Mouse (Mus musculus): Measurements from ENCODE around the gene Foxr1. TPM values are rescaled to one million over a fixed set of nuclear protein-coding genes. Genes with fewer than 3 reads are reported as not detected.
"Not testable (repeated sequence)": the region's sequence is repeated elsewhere in the genome, so short reads cannot be mapped to it uniquely, and the experiment has no call there.

Gene Foxr1
- total RNA-seq, 1 experiment from 2014 or later: not detected

DNA sequence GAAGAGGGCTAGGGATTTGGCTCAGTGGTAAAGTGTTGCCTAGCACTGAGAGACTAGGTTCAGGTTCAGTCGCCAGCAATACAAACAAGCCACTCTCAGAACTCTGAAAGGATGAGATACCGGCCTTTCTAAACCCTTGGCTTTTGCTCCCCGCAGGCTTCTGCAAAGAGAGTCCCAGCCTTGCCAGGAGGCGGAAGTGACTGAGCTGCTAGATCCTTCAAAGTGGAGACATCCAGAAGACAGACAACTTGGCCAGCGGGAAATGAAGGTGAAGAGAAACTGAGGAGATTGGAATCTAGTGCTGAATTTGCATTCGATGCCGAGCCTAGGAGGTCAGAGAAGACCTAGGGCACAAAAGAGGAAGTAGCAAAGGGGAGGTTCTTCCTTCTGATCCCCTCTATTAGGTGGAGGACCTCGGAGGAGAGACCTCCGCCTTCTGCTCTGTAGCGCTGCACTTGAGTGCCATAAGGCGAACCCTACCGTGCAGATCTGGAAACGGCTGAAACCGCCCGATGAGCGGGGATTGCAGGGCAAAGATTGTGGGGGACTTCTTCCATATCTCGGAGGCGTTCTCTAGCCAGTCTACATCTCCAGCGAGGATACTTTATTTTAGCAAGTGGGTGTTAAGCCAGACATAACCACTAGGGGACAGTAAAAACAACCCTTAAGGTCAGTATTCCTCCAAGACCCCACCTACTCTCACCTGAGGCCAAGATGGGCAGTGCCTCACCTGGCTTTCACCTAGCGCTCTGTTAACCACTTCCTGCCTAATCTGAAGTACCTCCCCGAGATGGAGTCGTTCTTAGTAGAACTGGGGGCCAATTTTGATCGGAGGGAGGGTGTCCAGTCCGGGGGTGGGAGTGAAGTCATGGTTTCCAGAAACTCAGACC, 36.6 kb upstream of the Foxr1 start:
- DNase-seq: no peak

DNA sequence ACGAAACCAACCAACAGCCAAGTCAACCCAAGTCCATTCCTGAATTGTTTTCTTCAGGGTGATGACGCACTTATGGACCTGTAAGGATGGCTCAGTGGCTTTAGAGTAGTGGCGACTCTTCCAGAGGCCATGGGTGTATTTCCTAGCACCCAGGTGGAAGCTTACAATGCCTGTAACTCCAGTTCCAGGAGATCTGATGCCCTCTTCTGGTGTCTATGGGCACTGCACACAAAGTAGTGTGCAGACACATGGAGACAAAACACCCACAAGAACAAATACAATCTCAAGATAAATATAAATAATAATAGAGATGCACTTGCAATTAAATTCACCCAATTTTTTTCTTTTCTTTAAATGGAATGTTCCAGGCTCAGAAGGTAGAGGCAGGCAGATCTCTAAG, 35.0 kb upstream of the Foxr1 start:
- no peak for DNase-seq

DNA sequence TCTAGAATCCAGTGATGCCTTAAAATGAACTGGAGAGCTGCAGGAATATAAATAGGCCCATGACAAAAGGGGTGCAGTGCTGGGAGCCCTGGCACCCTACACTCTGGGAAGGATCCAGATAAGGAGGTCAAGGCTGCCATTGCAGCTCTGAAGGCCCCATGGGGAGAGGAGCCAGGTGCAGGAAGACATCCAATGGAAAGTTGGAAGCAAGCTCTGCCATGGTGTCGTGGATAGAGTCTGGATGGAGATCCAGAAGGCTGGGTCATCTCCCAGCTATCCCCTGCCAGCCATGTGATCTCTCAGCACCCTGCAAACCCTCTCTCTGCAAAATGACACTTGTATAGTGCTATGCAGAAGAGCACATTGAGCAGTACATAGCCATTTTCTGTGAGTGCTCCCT, 33.4 kb upstream of the Foxr1 start:
- no peak for DNase-seq

DNA sequence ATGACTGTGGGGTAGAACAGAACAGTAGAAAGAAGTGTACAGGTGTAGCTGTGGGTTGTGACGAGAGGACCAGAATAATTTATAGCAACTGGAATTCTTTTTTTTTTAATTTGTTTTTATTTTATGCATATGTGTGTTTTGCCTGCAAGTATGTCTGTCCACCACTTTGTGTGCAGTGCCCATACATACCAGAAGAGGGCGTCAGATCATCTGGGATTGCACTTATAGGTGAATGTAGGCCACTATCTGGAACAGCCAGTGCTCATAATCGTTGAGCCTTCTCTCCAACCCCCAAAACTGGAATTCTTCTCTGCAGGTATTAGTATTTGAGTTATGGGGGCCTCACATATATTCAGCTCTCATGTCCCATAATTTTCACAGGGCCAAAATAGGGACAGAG, 32.2 kb upstream of the Foxr1 start:
- DNase-seq: no peak

DNA sequence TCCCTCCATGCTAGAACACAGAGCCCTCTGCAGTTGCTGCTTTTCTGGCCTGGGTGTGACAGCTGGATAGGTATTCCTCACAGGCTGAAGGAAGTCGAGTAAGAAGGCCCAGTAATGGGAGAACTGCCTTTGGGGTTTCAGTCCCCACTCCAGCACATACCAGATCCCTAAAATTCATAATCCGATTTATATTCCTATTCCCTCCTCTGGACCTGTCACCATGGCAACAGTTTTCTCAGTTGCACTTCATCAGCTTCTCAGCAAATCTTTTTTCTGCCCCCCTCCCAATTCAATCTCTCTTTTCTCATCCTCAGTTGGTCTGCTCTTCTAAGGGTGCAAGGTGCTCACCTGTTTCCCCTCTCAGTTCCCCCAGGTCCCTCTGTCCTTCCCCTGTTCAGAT, 27.9 kb upstream of the Foxr1 start:
- DNase-seq: no peak

DNA sequence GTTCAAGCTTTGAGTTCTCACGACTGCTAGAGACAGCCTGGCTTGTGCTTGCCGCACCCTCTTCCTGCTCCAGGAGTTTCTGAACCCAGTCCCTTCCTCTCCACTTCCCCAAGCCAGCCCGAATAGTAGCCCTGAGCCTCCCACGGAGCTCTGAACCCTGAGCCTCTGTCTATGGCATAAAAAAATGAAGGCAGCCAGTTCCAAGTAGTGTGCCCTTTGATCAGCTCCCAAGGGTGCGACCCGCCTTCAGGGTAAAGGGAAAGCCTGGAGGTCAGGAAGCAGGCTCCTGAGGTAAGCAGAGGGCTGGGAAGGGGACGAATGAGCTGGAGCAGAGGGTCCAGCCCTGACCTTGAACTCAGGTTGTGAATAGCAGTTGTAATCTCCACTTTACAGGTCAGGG, 27.3 kb upstream of the Foxr1 start:
- no peak for DNase-seq

DNA sequence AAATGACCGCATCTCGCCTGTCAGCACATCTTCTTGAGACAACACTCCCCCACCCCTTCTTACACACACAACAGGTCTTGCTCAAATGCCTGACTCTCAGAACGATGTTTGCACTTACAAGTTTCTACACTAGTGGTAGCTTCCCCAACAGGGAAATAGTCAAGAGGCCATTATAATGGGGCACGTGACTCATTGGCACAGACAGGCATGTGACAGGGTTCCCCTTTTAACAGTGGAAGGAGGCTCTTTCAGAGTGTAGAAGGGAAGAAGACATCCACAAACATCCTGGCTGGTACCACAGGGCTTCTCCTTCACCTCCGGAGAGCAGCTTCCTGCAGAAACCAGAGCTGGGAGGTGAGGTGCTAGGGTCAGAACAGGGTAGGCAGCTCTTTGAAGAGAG, 21.0 kb upstream of the Foxr1 start:
- DNase-seq: no peak

DNA sequence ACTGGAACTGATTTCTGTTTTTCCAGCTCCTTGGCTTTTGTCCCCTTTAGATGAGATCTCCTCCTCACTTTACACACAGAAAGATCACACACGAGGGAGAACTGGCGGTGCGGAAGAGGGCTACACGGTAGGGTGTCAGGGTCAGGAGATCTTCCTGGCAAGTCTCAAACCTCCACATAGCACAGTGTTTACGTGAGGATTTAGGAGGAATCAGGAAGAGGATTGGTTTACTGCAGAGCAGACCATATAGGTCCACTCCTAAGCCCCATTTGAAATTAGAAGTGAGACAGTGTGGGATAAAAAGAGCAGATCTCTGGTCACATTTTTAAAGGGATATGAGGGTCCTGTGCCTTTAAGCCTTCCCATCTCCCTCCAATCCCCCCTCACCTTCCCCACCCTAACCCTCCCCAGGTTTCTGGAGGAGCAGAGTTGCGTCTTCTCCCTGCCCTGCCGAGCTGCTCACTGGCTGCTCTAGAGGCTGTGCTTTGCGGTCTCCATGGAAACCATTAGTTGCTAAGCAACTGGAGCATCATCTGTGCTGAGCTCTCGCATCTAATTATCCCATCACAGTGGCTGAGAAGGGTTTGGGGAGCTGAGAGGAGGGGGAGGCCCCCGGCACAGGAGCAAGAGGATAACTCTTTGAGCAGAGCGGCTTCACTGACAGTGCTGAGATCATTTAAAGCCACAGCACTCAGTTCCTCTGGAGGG, 16.3 kb upstream of the Foxr1 start:
- no peak for DNase-seq

DNA sequence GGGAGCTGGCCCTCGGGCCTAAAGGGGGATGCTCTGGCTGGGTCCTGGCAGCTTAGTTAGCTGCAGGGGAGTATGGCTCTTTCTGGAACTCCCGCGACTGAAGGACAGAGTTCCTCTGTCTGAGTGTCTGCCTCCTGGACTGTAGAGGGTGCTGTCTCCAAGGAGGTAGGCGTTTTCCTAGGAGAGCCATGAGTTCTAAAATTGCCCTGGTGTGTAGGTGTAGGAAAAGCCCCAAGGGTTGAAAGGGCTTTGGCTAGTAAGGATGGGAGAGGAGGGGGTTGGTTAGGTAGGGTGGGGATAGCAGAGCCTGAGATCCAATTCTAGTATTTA, 13.9 kb upstream of the Foxr1 start, which contains the start of gene Upk2:
TSS of gene Upk2 (minus strand) at position 86 of the 330 bp plus-strand sequence.
- DNase-seq: no peak

DNA sequence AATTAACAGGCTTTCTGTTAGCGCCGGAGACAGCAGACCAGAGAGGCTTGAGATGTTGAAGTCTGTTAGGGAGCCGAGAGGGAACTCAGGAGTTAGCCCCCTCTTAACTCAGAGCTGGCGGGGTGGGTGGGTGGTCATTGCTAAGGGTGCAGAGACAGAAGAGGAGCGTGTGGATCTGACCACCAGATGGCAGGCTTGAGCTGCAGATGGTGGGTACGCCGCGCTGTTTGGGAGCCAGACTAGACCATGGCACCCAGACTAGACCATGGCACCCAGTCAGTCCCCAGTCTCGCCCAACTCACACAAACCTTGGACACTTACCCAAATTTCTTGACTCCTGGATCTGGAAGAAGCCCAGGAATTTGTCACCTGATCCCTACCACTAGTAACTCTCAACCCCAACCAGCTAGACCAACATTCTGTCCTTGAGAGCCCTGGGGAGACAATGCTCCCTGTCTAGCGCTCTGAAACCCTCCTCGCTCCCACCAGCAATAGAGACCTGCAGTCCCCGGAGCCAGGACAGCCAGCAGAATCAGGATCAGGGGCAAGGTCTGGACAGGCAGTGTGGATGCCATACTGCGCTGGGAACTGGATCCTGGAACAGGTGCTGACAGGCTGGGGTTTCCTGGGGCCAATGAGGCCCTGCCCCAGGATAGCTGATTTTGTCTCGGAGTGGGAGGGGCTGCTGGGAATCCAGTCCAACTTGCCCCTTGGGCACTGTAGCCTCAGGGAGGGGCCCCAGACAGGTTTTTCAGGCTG, 13.4 kb upstream of the Foxr1 start:
- peak; percentile 85 for DNase-seq

DNA sequence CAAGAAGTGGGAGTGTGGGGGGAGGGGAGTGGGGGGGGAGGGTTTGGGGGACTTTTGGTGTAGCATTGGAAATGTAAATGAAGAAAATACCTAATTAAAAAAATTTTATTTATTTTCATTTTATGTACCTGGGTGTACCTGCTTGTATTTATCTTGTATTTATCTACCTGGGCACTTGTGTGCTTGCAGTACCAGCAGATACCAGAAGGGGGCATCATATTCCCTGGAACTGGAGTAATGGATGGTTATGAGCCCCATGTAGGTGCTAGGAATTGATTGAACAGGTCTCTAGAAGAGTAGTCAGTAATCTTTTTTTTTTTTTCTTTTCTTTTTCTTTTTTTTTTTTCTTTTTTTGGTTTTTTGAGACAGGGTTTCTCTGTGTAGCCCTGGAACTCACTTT, 9.5 kb upstream of the Foxr1 start:
- no peak for DNase-seq

DNA sequence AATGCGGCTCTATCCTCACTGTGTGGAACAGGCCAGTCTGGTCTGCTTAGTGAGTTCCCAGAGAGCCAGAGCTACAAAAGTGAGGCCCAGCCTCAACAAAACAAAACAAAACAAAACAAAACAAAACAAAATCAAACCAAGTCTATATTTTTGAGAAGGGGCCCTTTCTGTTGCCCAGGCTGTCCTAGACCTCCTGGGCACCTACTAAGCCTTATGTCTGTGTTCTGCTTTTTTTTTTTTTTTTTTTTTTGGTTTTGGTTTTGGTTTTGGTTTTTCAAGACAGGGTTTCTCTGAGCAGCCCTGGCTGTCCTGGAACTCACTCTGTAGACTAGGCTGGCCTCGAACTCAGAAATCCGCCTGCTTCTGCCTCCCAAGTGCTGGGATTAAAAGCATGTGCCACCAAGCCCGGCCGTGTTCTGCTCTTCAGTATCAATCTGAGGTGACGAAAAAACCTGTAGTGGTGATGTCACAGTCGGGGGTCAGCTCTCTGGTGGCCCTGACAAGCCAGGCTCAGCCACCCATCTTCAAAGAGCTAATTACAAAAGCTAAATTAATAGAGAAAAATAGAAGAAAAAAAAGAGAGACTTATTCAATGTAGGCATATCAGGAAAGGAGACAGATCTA, 3.6 kb upstream of the Foxr1 start:
- not testable (repeated sequence) for DNase-seq

DNA sequence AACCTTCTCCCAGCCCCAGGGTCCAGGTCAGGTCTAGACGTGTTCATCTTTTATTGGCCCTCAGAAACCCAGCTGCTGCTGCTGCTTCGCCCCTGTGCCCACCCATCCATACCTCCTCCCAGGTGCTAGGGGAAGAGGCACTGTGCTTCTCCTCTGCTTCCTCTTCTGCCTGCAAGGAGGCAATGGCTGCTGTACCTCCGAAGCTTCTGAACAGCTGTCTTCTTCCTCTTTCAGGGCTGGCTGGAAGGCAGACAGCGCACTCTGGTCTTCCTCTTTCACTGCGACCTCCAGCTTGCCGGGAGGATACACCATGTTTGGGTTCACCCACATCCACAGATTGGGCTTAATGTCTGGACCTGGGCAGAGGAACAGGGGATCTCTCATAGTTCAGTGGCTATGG, 5.2 kb downstream of the Foxr1 start:
- DNase-seq: no peak

DNA sequence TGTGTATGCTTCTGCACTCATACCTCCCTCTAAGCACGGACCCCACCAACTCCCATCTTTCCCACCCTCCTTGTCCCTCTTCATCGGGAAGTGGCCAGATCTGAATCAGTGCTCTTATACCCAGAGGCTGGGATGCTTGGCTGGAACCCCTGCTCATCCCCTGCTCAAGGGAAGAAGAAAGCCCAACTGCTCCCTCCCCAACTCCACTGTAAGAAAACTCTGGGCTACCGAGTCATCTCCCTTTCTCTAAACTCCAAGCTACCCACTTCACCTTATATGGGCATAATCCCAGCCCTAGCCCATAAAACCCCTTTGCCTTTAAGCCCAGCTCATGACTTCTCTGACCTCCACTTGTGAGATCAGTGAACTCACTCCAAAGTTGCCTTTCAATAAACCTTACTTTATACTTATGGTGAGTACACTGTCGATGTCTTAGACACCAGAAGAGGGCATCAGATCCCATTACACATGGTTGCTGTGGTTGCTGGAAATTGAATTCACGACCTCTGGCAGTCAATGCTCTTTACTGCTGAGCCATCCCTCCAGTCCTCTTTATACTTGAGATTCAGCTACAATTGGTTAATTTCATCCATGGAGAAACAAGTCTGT, 8.3 kb downstream of the Foxr1 start:
- DNase-seq: no peak

DNA sequence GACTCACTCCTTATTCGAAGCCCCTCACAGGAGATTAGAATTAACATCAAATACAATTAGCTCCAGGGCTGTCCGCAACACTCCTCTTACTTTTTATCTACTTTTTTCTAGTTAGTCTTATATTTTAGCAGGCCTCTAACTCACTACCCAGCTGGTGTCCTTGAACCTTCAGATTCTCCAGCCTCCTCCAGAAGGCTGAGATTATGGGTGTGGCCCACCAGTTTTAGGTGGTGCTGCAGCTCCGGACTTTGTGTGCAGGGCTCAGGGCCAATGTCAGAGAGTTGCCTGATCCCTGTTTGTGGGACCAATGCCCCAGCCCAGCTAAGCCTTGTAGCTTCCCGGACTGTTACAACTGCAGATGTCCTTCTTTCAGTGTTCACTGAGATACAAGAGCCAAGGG, 17.4 kb downstream of the Foxr1 start:
- no peak for DNase-seq

DNA sequence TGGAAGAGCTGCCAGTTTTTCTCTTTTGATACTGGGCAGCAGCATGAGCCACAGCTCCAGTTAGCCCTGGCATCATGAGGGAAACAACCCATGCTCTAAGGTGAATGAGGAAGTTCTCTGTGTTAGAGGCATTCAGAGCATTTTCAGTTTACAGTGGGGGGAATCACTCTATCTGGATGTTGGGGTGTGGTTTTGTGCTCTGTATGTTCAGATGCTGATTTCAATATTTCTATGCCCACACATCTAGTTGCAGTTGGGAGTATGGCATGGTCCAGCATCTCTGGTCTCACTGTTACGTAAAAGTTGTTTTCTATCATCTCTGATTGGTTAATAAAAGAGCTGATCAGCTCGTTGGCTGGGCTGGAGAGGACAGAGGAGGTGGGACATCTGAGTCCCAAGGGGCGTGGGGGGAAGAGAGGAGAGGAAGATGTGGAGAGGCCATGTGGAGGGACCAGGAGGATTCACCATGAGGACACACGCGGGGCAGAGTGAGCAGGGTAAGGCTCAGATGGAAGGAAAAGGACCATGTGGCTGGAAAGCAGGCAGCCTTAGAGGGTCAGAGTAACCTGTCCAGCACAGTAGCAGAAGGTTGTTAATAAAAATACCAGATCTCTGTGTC, 20.5 kb downstream of the Foxr1 start:
- DNase-seq: no peak

DNA sequence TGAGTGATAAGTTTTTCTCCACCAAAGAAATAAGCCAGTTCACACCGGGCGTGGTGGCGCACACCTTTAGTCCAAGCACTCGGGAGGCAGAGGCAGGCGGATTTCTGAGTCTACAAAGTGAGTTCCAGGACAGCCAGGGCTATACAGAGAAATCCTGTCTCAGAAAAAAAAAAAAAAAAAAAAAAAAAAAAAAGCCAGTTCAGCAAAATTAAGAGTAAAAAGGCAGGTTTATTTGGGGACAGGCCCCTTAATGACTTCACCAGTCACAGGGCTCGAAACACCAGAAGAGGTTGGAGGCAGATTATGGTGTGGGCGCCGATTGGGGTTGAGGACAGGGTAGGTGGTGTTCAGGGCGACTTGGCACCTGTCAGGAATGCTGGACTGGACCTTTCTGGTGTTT, 21.2 kb downstream of the Foxr1 start:
- not testable (repeated sequence) for DNase-seq

DNA sequence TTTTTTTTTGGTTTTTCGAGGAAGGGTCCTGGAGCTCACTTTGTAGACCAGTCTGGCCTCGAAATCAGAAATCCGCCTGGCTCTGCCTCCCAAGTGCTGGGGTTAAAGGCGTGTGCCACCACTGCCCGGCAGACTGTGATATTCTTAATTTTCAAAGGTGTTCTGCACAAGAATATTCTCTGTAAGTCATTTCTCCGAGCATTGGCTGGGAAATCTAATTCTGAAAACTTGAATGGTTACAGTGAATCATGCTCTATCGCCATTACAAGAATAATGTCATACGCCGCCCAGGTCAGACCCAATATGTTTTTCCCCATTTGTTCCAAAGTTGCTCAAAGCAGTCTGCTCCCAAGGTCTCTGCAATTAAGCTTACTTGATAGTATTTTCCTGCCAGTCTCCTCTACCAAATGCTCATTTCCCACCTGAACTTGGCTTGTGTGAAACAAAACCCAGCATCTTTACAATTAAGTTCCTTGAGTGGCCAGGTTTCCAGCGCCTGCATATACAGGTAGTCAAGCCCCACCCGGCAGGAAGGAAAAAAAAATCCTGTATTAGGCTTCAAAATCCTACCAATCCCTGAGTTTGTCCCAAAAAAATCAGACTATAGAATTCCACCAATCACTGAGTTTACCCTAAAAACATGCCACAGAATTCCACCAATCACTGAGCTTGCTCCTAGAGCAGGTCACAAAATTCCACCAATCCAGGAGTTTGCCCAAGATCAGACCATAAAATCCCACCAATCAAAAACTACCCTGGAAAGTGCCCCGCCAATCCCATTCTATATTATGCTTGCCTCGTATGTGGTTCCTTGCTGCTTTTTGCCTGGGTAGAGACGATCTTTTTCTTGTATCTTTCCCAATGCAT, 22.2 kb downstream of the Foxr1 start, which contains the start of gene Ccdc84:
TSS of gene Ccdc84 (minus strand) at position 51 of the 867 bp plus-strand sequence.
- no peak for DNase-seq

DNA sequence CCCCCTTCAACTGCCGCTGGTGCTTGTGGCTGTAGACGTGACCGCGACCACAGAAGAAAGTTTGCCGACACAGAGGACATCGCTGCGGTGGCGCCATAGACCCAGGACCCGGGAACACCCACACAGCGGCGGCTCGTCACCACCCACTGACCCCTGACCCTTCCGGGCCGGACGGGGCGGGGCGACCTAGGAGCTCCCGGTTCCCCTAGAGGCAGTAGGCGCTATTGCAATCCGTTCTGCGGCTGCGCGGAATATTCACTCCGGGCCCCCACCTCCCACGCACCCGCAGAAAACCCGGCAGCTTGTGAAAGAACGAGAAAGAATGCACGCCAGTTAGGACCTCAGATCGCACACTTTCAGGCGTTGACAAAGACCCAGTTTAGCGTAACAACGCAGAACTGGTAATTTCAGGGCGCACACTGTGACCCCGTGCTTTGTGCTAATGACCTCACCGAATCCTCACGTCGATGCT, 23.0 kb downstream of the Foxr1 start:
- peak; percentile 97 for DNase-seq

DNA sequence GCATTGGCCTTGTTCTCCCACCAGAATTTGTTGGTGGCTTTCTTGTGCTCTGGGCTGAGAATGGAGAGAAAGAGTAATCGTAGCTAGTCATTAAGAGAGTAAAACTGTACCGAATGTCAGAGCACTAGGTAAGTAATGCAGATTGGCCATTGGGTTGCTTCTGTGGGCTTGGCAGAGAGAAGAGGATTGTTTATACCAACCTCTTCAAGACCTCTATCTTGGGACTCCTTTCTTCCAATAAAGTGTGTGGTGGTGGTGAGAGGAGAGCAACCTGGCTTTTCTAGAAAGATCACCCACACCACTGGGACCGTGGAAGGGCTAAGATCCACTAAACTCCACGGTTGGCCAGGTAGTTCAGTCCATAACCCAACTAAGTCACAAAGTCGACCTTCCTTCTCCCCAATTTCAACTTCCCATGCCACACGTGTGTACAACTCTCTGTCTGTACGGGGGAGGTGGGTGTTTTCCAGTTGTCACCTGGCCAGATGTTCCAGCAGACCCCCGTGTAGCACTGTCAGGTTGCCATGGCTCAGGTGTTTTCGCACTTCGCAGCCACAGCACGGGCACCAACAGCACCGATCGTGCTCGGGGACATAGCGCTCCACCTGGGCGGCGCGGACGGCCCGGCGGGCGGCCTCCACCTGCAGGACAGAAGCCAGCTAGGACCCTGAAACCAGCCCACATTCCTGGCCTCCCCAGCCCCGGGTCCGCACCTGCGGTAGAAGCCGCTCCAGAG, 23.6 kb downstream of the Foxr1 start:
- no peak for DNase-seq
